ENCODE assay signal across 8 mouse cellular contexts in genomic region chr6:147042291-147043290, GRCm38 (mm10). TPM values are rescaled to one million over a fixed set of nuclear protein-coding genes. Genes with fewer than 3 reads are reported as not detected.
DNase-seq lines count a peak whose midpoint lies in the region; ATAC-seq and TF ChIP-seq lines count a peak whose summit lies in the region.

Mrps35 (plus strand) TSS chr6:147042764.

- no peaks in the 10 kb centered on the region for H3K27me3 ChIP-seq in hindbrain, embryonic 10.5 days (ENCODE audit: insufficient read depth, poor library complexity, severe bottlenecking)
- no peaks in the 10 kb centered on the region; the same call in 1 of the 2 replicates for H3K27me3 ChIP-seq in lung, embryonic 15.5 days

- DNase-seq in MN1 (ENCODE audit: low spot score), result peak; percentile 90
- peak; percentile 87 for DNase-seq in cerebellum, adult 8-10 months
- DNase-seq in hindbrain, embryonic 10.5 days (ENCODE audit: low spot score), result peak; percentile 91
- DNase-seq in layer of hippocampus, adult 9-10 months (ENCODE audit: low spot score), result peak; percentile 69
- peak; percentile 73 to 75 for DNase-seq in thymus, adult 18-20 months

- TF ChIP-seq POLR2A in olfactory bulb, adult 2 months (IDR thresholded peaks at IDR 0.05; ENCODE audit: insufficient read depth, low read depth, low read length), result peak; percentile 88

- H3K4me3 ChIP-seq in hindbrain, embryonic 10.5 days, result peak within 1 kb of the TSS; percentile 95
- H3K4me3 ChIP-seq in lung, embryonic 15.5 days, result peak within 1 kb of the TSS; percentile 89
- peak within 1 kb of the TSS; percentile 83 for H3K4me3 ChIP-seq in olfactory bulb, adult 2 months (ENCODE audit: insufficient read depth, low read depth, low read length)

- H3K9ac ChIP-seq in lung, embryonic 15.5 days, result peak within 1 kb of the TSS; percentile 77

- peak within 1 kb of the TSS; percentile 70 for H3K4me2 ChIP-seq in lung, embryonic 15.5 days

- no peak for TF ChIP-seq CTCF in olfactory bulb, adult 2 months (IDR thresholded peaks at IDR 0.05; ENCODE audit: insufficient read depth, low read depth, low read length)

- peak within 1 kb of the TSS; percentile 98 for H3K27ac ChIP-seq in hindbrain, embryonic 10.5 days
- peak within 1 kb of the TSS; percentile 62 for H3K27ac ChIP-seq in lung, embryonic 15.5 days
- H3K27ac ChIP-seq in olfactory bulb, adult 2 months (ENCODE audit: insufficient read depth, low read depth, low read length), result peak within 1 kb of the TSS; percentile 78

- peak; percentile 98 for ATAC-seq in frontal cortex, adult (ENCODE audit: low TSS enrichment)
- peak; percentile 98 for ATAC-seq in lung, embryonic 15.5 days (ENCODE audit: borderline replicate concordance, extremely low read depth, low FRiP score, low TSS enrichment)

- WGBS in hindbrain, embryonic 10.5 days, result 3% methylated on average over 66 of the region's 66 CpGs
- WGBS in lung, embryonic 15.5 days, result 3% methylated on average over 66 of the region's 66 CpGs
- WGBS in olfactory bulb, adult 2 months, result 1% methylated on average over 66 of the region's 66 CpGs

- H3K4me1 ChIP-seq in hindbrain, embryonic 10.5 days (replicated peaks), result peaks cover 20% of the 10 kb centered on the region
- H3K4me1 ChIP-seq in lung, embryonic 15.5 days, result peaks cover 24% of the 10 kb centered on the region
- no peaks in the 10 kb centered on the region for H3K4me1 ChIP-seq in olfactory bulb, adult 2 months (ENCODE audit: control insufficient read depth, insufficient read depth, low read length)

- H3K9me3 ChIP-seq in hindbrain, embryonic 10.5 days, result no peaks in the 10 kb centered on the region
- no peaks in the 10 kb centered on the region for H3K9me3 ChIP-seq in lung, embryonic 15.5 days

- H3K36me3 ChIP-seq in hindbrain, embryonic 10.5 days, result peaks cover 16% of the 10 kb centered on the region
- peaks cover 8% of the 10 kb centered on the region for H3K36me3 ChIP-seq in lung, embryonic 15.5 days

RNA-seq across cellular contexts. Expression of gene Mrps35, which starts in this region (rescaled TPM):
- 104 and 106 TPM in 2 replicates for polyA plus RNA-seq in hindbrain, embryonic 10.5 days (2016; fragmentation: Nextera tagmentation; extraction: Ambion mirVana)
- 102 and 103 TPM in 2 replicates for polyA plus RNA-seq in lung, embryonic 15.5 days (2015; fragmentation: Nextera tagmentation; extraction: Ambion mirVana)
- polyA plus RNA-seq in olfactory bulb, adult 2 months (2012; ENCODE audit: insufficient read depth, insufficient read length, low replicate concordance, missing spikeins), result not detected in 2 replicates

Comparison
In these comparisons a context has a peak if more than half of its experiments do, and no peak if none do; other contexts are left out.
1. Peak in every context shown above with its lines: DNase-seq, ATAC-seq, H3K4me3 ChIP-seq and H3K27ac ChIP-seq.
2. RNA of gene Mrps35 (polyA plus RNA-seq): 104 to 106 TPM in hindbrain, embryonic 10.5 days and 102 to 103 TPM in lung, embryonic 15.5 days; not detected in olfactory bulb, adult 2 months; every median in the first group is over 100 times any median in the second.